Comparison of ENCODE assay signal across 8 mouse cellular contexts in genomic region chr7:107594857-107595402, GRCm38 (mm10). TPM values are rescaled to one million over a fixed set of nuclear protein-coding genes. Genes with fewer than 3 reads are reported as not detected.
A peak's percentile ranks its signal among the peaks of the same experiment; 100 is the strongest.
DNase-seq lines count a peak whose midpoint lies in the region; ATAC-seq and TF ChIP-seq lines count a peak whose summit lies in the region.

Ppfibp2 (plus strand) TSS chr7:107595207.

- H3K4me3 ChIP-seq in embryonic facial prominence, embryonic 12.5 days: peak within 1 kb of the TSS; percentile 54
- peak within 1 kb of the TSS; percentile 60 for H3K4me3 ChIP-seq in intestine, postnatal 0 days (ENCODE audit: low read depth, low read length)

- ATAC-seq in embryonic facial prominence, embryonic 12.5 days (ENCODE audit: insufficient number of reproducible peaks, insufficient read depth, low FRiP score, low TSS enrichment): peak; percentile 91
- peak; percentile 87 for ATAC-seq in granulocyte monocyte progenitor cell, adult 5-6 weeks (replicated peaks; ENCODE audit: poor library complexity, severe bottlenecking)
- ATAC-seq in intestine, postnatal 0 days: peak; percentile 99
- peak; percentile 96 for ATAC-seq in megakaryocyte-erythroid progenitor cell, adult 5-6 weeks (replicated peaks; ENCODE audit: low FRiP score, low TSS enrichment, poor library complexity, severe bottlenecking)

- H3K9me3 ChIP-seq in embryonic facial prominence, embryonic 12.5 days: no peaks in the 10 kb centered on the region
- no peaks in the 10 kb centered on the region for H3K9me3 ChIP-seq in intestine, postnatal 0 days (ENCODE audit: control insufficient read depth)

- DNase-seq in adrenal gland, postnatal 36 days: peak; percentile 97 to 99
- peak; percentile 72 to 82 for DNase-seq in left cerebral cortex, postnatal 25 days (ENCODE audit: low spot score in 2 of 2)
- DNase-seq in right cerebral cortex, postnatal 14 days: peak; percentile 71
- DNase-seq in urinary bladder, postnatal 14 days (ENCODE audit: low spot score): peak; percentile 98

- H3K4me1 ChIP-seq in embryonic facial prominence, embryonic 12.5 days: peaks cover 4% of the 10 kb centered on the region; the same call in 1 of the 2 replicates
- 0 out of 2 replicates have a peak, but pooled peaks cover 3% of the 10 kb centered on the region for H3K4me1 ChIP-seq in intestine, postnatal 0 days (replicated peaks; ENCODE audit: control insufficient read depth, insufficient read depth, low read length)

- peak within 1 kb of the TSS; percentile 95 for H3K4me2 ChIP-seq in embryonic facial prominence, embryonic 12.5 days (replicated peaks)
- H3K4me2 ChIP-seq in intestine, postnatal 0 days (replicated peaks; ENCODE audit: low read depth): peak within 1 kb of the TSS; percentile 94

- intact Hi-C loops in left cerebral cortex, postnatal 25 days (cut with DNase I): loop anchor here (5.0 kb wide), 1 partner anchor 152 kb away; no protein-coding TSS in a partner anchor

- H3K27me3 ChIP-seq in embryonic facial prominence, embryonic 12.5 days: no peaks in the 10 kb centered on the region
- no peaks in the 10 kb centered on the region for H3K27me3 ChIP-seq in intestine, postnatal 0 days (replicated peaks; ENCODE audit: control insufficient read depth, insufficient read depth, low read length)

- no peak within 1 kb of the TSS for H3K27ac ChIP-seq in embryonic facial prominence, embryonic 12.5 days
- peak within 1 kb of the TSS; percentile 82 for H3K27ac ChIP-seq in intestine, postnatal 0 days (ENCODE audit: low read depth, low read length)

- WGBS in embryonic facial prominence, embryonic 12.5 days: 0% methylated on average over 19 of the region's 24 CpGs
- 1% methylated on average over 24 of the region's 24 CpGs for whole genome bisulfite sequencing in intestine, postnatal 0 days

- TF ChIP-seq CTCF in intestine, postnatal 0 days (IDR thresholded peaks at IDR 0.05; ENCODE audit: low read depth): no peak

- peak within 1 kb of the TSS; percentile 53 for H3K9ac ChIP-seq in embryonic facial prominence, embryonic 12.5 days
- H3K9ac ChIP-seq in intestine, postnatal 0 days (ENCODE audit: low read depth, low read length): peak within 1 kb of the TSS; percentile 60

- peaks cover 18% of the 10 kb centered on the region; the same call in 1 of the 2 replicates for H3K36me3 ChIP-seq in embryonic facial prominence, embryonic 12.5 days
- H3K36me3 ChIP-seq in intestine, postnatal 0 days (ENCODE audit: control insufficient read depth, insufficient read depth): no peaks in the 10 kb centered on the region

RNA-seq across cellular contexts. Expression of gene Ppfibp2, which starts in this region (rescaled TPM):
- total RNA-seq in adrenal gland, postnatal 36 days (2021): 1 to 10 TPM; 4.8 to 5.7 TPM
- polyA plus RNA-seq in embryonic facial prominence, embryonic 12.5 days (2016; fragmentation: Nextera tagmentation; extraction: Ambion mirVana): 15.1 and 15.9 TPM in 2 replicates
- 3.0 and 9.9 TPM in 2 replicates for total RNA-seq in granulocyte monocyte progenitor cell, adult 5-6 weeks (2014; fragmentation: Nextera tagmentation)
- 5.6 and 6.6 TPM in 2 replicates for total RNA-seq in granulocyte monocyte progenitor cell, adult 5-6 weeks (2017)
- 9.8 and 10.7 TPM in 2 replicates for polyA plus RNA-seq in intestine, postnatal 0 days (2015; fragmentation: Nextera tagmentation; extraction: Ambion mirVana)
- 1 to 10 TPM; 5.0 to 6.5 TPM for total RNA-seq in left cerebral cortex, postnatal 25 days (2021)
- total RNA-seq in megakaryocyte-erythroid progenitor cell, adult 5-6 weeks (2014; fragmentation: Nextera tagmentation): 0.66 and 1.5 TPM in 2 replicates
- 1.0 and 3.6 TPM in 2 replicates for total RNA-seq in megakaryocyte-erythroid progenitor cell, adult 5-6 weeks (2017)
